Mouse (Mus musculus) heart, postnatal 0 days (tissue): Measurements from ENCODE around the gene Srrm3. TPM values are rescaled to one million over a fixed set of nuclear protein-coding genes. Genes with fewer than 3 reads are reported as not detected.

Experiments used
- ATAC-seq: fragments of 200-750 bp; cut with Nextera tagmentation; 2 replicates; pipeline ENCODE4 v1.8.0; 2017; ENCODE audit warnings: low read depth, moderate number of reproducible peaks, moderate library complexity; ENCODE audit not compliant: insufficient read depth
- DNase-seq: peaks from one replicate; pipeline ENCODE4 v3.0.0-alpha.2; 2016; ENCODE audit warnings: low spot score
- H3K27ac ChIP-seq: fragments of 300-500 bp; sonication (generic); 2 replicates; pipeline ENCODE4 v1.5.1; 2014; ENCODE audit warnings: low read depth, mild to moderate bottlenecking
- H3K27me3 ChIP-seq: fragments of 300-500 bp; sonication (generic); 2 replicates; pipeline ENCODE4 v1.6.1; 2014; ENCODE audit warnings: low read length, mixed read lengths; ENCODE audit not compliant: control insufficient read depth, insufficient read depth
- H3K36me3 ChIP-seq: fragments of 300-500 bp; sonication (generic); replicated peaks from 2 replicates; pipeline ENCODE4 v1.6.1; 2014; ENCODE audit warnings: low read length, mixed read lengths; ENCODE audit not compliant: control insufficient read depth, insufficient read depth
- H3K4me1 ChIP-seq: fragments of 300-500 bp; sonication (generic); 2 replicates; pipeline ENCODE4 v1.6.1; 2014; ENCODE audit warnings: antibody characterized with exemption; ENCODE audit not compliant: control insufficient read depth, insufficient read depth
- H3K4me2 ChIP-seq: fragments of 300-500 bp; sonication (generic); 2 replicates; pipeline ENCODE4 v1.6.1; 2014; ENCODE audit warnings: low read depth, mild to moderate bottlenecking, low read length, moderate library complexity
- H3K4me3 ChIP-seq: fragments of 300-500 bp; sonication (generic); 2 replicates; pipeline ENCODE4 v1.5.1; 2014; ENCODE audit warnings: low read depth, low read length
- H3K9ac ChIP-seq: fragments of 300-500 bp; sonication (generic); replicated peaks from 2 replicates; pipeline ENCODE4 v1.6.1; 2014; ENCODE audit warnings: low read depth, low read length, mixed read lengths
- H3K9me3 ChIP-seq: fragments of 300-500 bp; sonication (generic); replicated peaks from 2 replicates; pipeline ENCODE4 v1.6.1; 2016; ENCODE audit warnings: low read length; ENCODE audit not compliant: control insufficient read depth
- CTCF ChIP-seq: IDR thresholded peaks from 2 replicates; pipeline ENCODE4 v1.5.1; 2016; ENCODE audit warnings: antibody characterized with exemption, control low read depth, low read depth
- EP300 ChIP-seq: IDR thresholded peaks from 2 replicates; pipeline ENCODE4 v1.6.1; 2016; ENCODE audit warnings: antibody characterized with exemption, low read depth
- WGBS: fragments of 180-500 bp; shearing (Covaris S2); extraction: QIAGEN DNeasy Blood & Tissue Kit; methylation state at CpG from one replicate; pipeline ENCODE4 v1.1.7; 2014; 5-methylcytosine and 5-hydroxymethylcytosine counted together
- microRNA-seq: library from miRNA; unstranded; fragments of <30 nt; microRNA quantifications from one replicate; pipeline ENCODE4, GENCODE M21; 2016
- polyA plus RNA-seq: library from polyadenylated mRNA; unstranded; fragments of >200 nt; fragmentation: Nextera tagmentation; extraction: Ambion mirVana; gene quantifications from 2 replicates; pipeline ENCODE4 v1.2.1, GENCODE M21; 2015
- total RNA-seq: library from RNA; depleted of rRNA; stranded (reverse); fragments of >200 nt; gene quantifications from 2 replicates; pipeline ENCODE4 v1.2.3, GENCODE M21; 2014; ENCODE audit warnings: low replicate concordance; rRNA removed

Gene Srrm3
- total and polyA plus RNA-seq, 2 experiments from 2014 or later: 0.31 TPM; not detected in 1

GRCm38 (mm10) chr5:135917327-135918058 is 110.8 kb downstream of the Srrm3 start:
- Histone ChIP-seq H3K36me3 (peaks cover 40% of the 10 kb centered on the region), H3K4me2 (no peak overlapping the region), H3K4me1 (peaks cover 37% of the 10 kb centered on the region), H3K9ac (no peak overlapping the region), H3K27ac (peak overlapping the region; percentile 96), H3K4me3 (no peak overlapping the region), H3K9me3 (no peaks in the 10 kb centered on the region), H3K27me3 (no peaks in the 10 kb centered on the region)
- ATAC-seq (no peak), DNase-seq (no peak)
- 86% methylated on average over 8 of the region's 8 CpGs for WGBS
- peak; percentile 34; the same call in 1 of the 2 replicates for TF ChIP-seq CTCF
- no peak for TF ChIP-seq EP300

- Histone ChIP-seq H3K27me3 (no peaks in the 10 kb centered on the region), H3K27ac (0 out of 2 replicates have a peak overlapping the region, but pooled peaks have one; percentile 96), H3K36me3 (peaks cover 46% of the 10 kb centered on the region), H3K9me3 (no peaks in the 10 kb centered on the region), H3K4me1 (peaks cover 32% of the 10 kb centered on the region), H3K4me3 (no peak overlapping the region), H3K9ac (no peak overlapping the region), H3K4me2 (no peak overlapping the region)
- no peak for ATAC-seq
- DNase-seq: no peak
- 88% methylated on average over 5 of the region's 5 CpGs for WGBS
- no peak for TF ChIP-seq CTCF
- TF ChIP-seq EP300: no peak
Observed at GRCm38 (mm10) chr5:135918059-135918437, 111.4 kb downstream of the Srrm3 start.

- WGBS: 95% methylated on average over 5 of the region's 5 CpGs
- peaks cover 49% of the 10 kb centered on the region for H3K36me3 ChIP-seq
- H3K27ac ChIP-seq: no peak overlapping the region
- no peaks in the 10 kb centered on the region for H3K9me3 ChIP-seq
- no peak for TF ChIP-seq EP300
- no peak for TF ChIP-seq CTCF
- no peak overlapping the region for H3K9ac ChIP-seq
- no peak for ATAC-seq
- H3K4me3 ChIP-seq: no peak overlapping the region
- H3K4me2 ChIP-seq: no peak overlapping the region
- no peaks in the 10 kb centered on the region for H3K27me3 ChIP-seq
- no peak for DNase-seq
- H3K4me1 ChIP-seq: peaks cover 26% of the 10 kb centered on the region
Observed at GRCm38 (mm10) chr5:135918593-135918992, 111.9 kb downstream of the Srrm3 start.

- Histone ChIP-seq H3K4me1 (peaks cover 16% of the 10 kb centered on the region; the same call in 1 of the 2 replicates), H3K27ac (no peak overlapping the region), H3K4me3 (no peak overlapping the region), H3K36me3 (peaks cover 58% of the 10 kb centered on the region), H3K9me3 (no peaks in the 10 kb centered on the region), H3K9ac (no peak overlapping the region), H3K4me2 (no peak overlapping the region), H3K27me3 (no peaks in the 10 kb centered on the region)
- DNase-seq: no peak
- no peak for TF ChIP-seq EP300
- no peak for TF ChIP-seq CTCF
- no peak for ATAC-seq
- 89% methylated on average over 3 of the region's 3 CpGs for WGBS
Observed at GRCm38 (mm10) chr5:135919902-135920301, 113.2 kb downstream of the Srrm3 start.

- TF ChIP-seq CTCF: no peak
- no peak for TF ChIP-seq EP300
- H3K9ac ChIP-seq: no peak overlapping the region
- H3K4me2 ChIP-seq: no peak overlapping the region
- no peak overlapping the region for H3K27ac ChIP-seq
- peaks cover 84% of the 10 kb centered on the region for H3K36me3 ChIP-seq
- H3K4me1 ChIP-seq: no peaks in the 10 kb centered on the region
- WGBS: 92% methylated on average over 7 of the region's 7 CpGs
- H3K4me3 ChIP-seq: no peak overlapping the region
- H3K27me3 ChIP-seq: no peaks in the 10 kb centered on the region
- ATAC-seq (no peak), DNase-seq (no peak)
- H3K9me3 ChIP-seq: no peaks in the 10 kb centered on the region
Observed at GRCm38 (mm10) chr5:135923901-135924300, 117.2 kb downstream of the Srrm3 start.

Small RNAs within 50 kb of the gene (microRNA-seq; reads per million reads assigned to microRNA genes)
- not detected for gene Gm23268

Other genes with a start within 250 kb of the Srrm3 start
- gene Ccl26, start 243.3 kb upstream of the Srrm3 start, total RNA-seq: not detected in 2 replicates
- gene Ccl26, start 243.3 kb upstream of the Srrm3 start, polyA plus RNA-seq: not detected in 2 replicates
- not detected in 2 replicates for gene Ccl24, start 233.8 kb upstream of the Srrm3 start, total RNA-seq
- 0.45 and 0.82 TPM in 2 replicates for gene Ccl24, start 233.8 kb upstream of the Srrm3 start, polyA plus RNA-seq
- 6.7 and 11.6 TPM in 2 replicates for gene Rhbdd2, start 174.3 kb upstream of the Srrm3 start, total RNA-seq
- 37.8 and 40.0 TPM in 2 replicates for gene Rhbdd2, start 174.3 kb upstream of the Srrm3 start, polyA plus RNA-seq
- 71.7 and 85.6 TPM in 2 replicates for gene Por, start 136.9 kb upstream of the Srrm3 start, total RNA-seq
- gene Por, start 136.9 kb upstream of the Srrm3 start, polyA plus RNA-seq: 44.9 and 45.0 TPM in 2 replicates
- gene Tmem120a, start 62.4 kb upstream of the Srrm3 start, total RNA-seq: 25.6 and 32.6 TPM in 2 replicates
- 33.9 and 34.2 TPM in 2 replicates for gene Tmem120a, start 62.4 kb upstream of the Srrm3 start, polyA plus RNA-seq
- not detected in 2 replicates for gene Styxl1, start 28.5 kb upstream of the Srrm3 start, total RNA-seq
- gene Styxl1, start 28.5 kb upstream of the Srrm3 start, polyA plus RNA-seq: 0.18 and 0.42 TPM in 2 replicates
- gene Mdh2, start 28.4 kb upstream of the Srrm3 start, total RNA-seq: 389 and 420 TPM in 2 replicates
- 2,045 and 2,081 TPM in 2 replicates for gene Mdh2, start 28.4 kb upstream of the Srrm3 start, polyA plus RNA-seq
- gene Hspb1, start 81.0 kb downstream of the Srrm3 start, total RNA-seq: 1,178 and 1,316 TPM in 2 replicates
- gene Hspb1, start 81.0 kb downstream of the Srrm3 start, polyA plus RNA-seq: 974 and 1,039 TPM in 2 replicates
- 47.3 and 67.2 TPM in 2 replicates for gene Ywhag, start 127.7 kb downstream of the Srrm3 start, total RNA-seq
- gene Ywhag, start 127.7 kb downstream of the Srrm3 start, polyA plus RNA-seq: 137 and 149 TPM in 2 replicates
- gene Ssc4d, start 167.6 kb downstream of the Srrm3 start, total RNA-seq: 1.3 and 3.6 TPM in 2 replicates
- 0.55 and 0.56 TPM in 2 replicates for gene Ssc4d, start 167.6 kb downstream of the Srrm3 start, polyA plus RNA-seq
- not detected in 2 replicates for gene Zp3, start 173.2 kb downstream of the Srrm3 start, total RNA-seq
- 0.14 TPM in 1 of 2 replicates, not detected in the other for gene Zp3, start 173.2 kb downstream of the Srrm3 start, polyA plus RNA-seq
- 27.4 and 28.6 TPM in 2 replicates for gene Dtx2, start 187.9 kb downstream of the Srrm3 start, total RNA-seq
- gene Dtx2, start 187.9 kb downstream of the Srrm3 start, polyA plus RNA-seq: 14.6 and 15.7 TPM in 2 replicates
- 40.6 and 47.9 TPM in 2 replicates for gene Upk3b, start 231.6 kb downstream of the Srrm3 start, total RNA-seq
- 21.1 and 24.0 TPM in 2 replicates for gene Upk3b, start 231.6 kb downstream of the Srrm3 start, polyA plus RNA-seq
- 4.2 TPM in 1 of 2 replicates, not detected in the other for gene Upk3bl, start 247.6 kb downstream of the Srrm3 start, total RNA-seq
- gene Upk3bl, start 247.6 kb downstream of the Srrm3 start, polyA plus RNA-seq: not detected in 2 replicates